ENCODE assay signal across 11 mouse cellular contexts in the genomic region with DNA sequence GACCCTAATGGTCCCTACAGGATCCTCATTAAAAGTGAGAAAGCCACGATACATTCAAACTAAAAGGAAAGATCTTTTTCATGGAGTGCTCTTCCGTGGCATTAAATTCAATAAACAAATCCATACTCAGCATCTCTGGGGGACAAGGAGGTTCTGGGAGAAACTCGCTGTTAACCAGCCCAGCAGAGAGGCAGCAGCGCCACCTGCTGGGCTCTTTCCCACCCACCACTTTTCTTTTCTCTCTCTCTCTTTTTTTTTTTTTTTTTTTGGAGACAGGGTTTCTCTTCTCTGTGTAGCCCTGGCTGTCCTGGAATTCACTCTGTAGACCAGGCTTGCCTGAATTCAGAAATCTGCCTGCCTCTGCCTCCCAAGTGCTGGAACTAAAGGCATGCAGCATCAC. TPM values are rescaled to one million over a fixed set of nuclear protein-coding genes. Genes with fewer than 3 reads are reported as not detected.
DNase-seq lines count a peak whose midpoint lies in the region; ATAC-seq and TF ChIP-seq lines count a peak whose summit lies in the region.
"Had no signal": no experiment of that assay in that cellular context is flagged by ENCODE, and none has a peak within 500 bp of the region (broad histone marks: within the 10 kb centered on the region; RNA-seq: fewer than 3 reads in every experiment).

No protein-coding gene starts in this region.

- H3K4me1 ChIP-seq in forebrain, embryonic 11.5 days (replicated peaks; ENCODE audit: control insufficient read depth, insufficient read depth, low read length) = peaks cover 17% of the 10 kb centered on the region
- peaks cover 46% of the 10 kb centered on the region for H3K4me1 ChIP-seq in forebrain, embryonic 10.5 days
- peaks cover 13% of the 10 kb centered on the region for H3K4me1 ChIP-seq in limb, embryonic 14.5 days (ENCODE audit: control insufficient read depth, insufficient read depth, low read length)

- 3% methylated on average over 4 of the region's 4 CpGs for WGBS in forebrain, embryonic 11.5 days
- 2% methylated on average over 4 of the region's 4 CpGs for WGBS in forebrain, embryonic 10.5 days
- WGBS in limb, embryonic 14.5 days = 2% methylated on average over 4 of the region's 4 CpGs

- no peak overlapping the region for H3K27ac ChIP-seq in forebrain, embryonic 11.5 days (ENCODE audit: low read depth, low read length)
- no peak overlapping the region for H3K27ac ChIP-seq in forebrain, embryonic 10.5 days
- H3K27ac ChIP-seq in limb, embryonic 14.5 days (replicated peaks; ENCODE audit: low read depth, low read length) = no peak overlapping the region
- H3K27ac ChIP-seq: hindbrain, embryonic 15.5 days; neural tube, embryonic 13.5 days had no signal

- TF ChIP-seq POLR2A in limb, embryonic 14.5 days (IDR thresholded peaks at IDR 0.05; ENCODE audit: borderline replicate concordance, extremely low read depth, insufficient read depth, insufficient read length) = no peak

- H3K4me2 ChIP-seq in forebrain, embryonic 11.5 days (ENCODE audit: low read depth, low read length, severe bottlenecking) = no peak overlapping the region
- no peak overlapping the region for H3K4me2 ChIP-seq in limb, embryonic 14.5 days (replicated peaks; ENCODE audit: low read depth, low read length, severe bottlenecking)
- H3K4me2 ChIP-seq: hindbrain, embryonic 15.5 days; neural tube, embryonic 13.5 days had no signal

- peak; percentile 85 for DNase-seq in forebrain, embryonic 11.5 days (ENCODE audit: low spot score)
- DNase-seq in forebrain, embryonic 10.5 days (ENCODE audit: extremely low spot score, low spot score) = no peak
- peak; percentile 50 for DNase-seq in ovary, postnatal 14 days (ENCODE audit: low spot score)
- no peak for DNase-seq in ovary, adult 18-20 months (ENCODE audit: low spot score)
- peak; percentile 63 to 82 for DNase-seq in cerebellum, adult 18-20 months
- peak; percentile 42 to 78 for DNase-seq in frontal cortex, postnatal 36 days (ENCODE audit: low spot score in 2 of 2)
- DNase-seq in limb, embryonic 14.5 days (ENCODE audit: low spot score) = peak; percentile 93
- peak; percentile 49 for DNase-seq in right cerebral cortex, postnatal 25 days

- ATAC-seq in forebrain, embryonic 11.5 days (replicated peaks; ENCODE audit: low FRiP score) = no peak
- ATAC-seq in limb, embryonic 14.5 days (ENCODE audit: low FRiP score, low read depth) = peak; percentile 45; the same call in 1 of the 2 replicates
- ATAC-seq: Patski had no signal

- H3K9me3 ChIP-seq in forebrain, embryonic 11.5 days (ENCODE audit: control insufficient read depth, low read length) = no peaks in the 10 kb centered on the region
- no peaks in the 10 kb centered on the region for H3K9me3 ChIP-seq in forebrain, embryonic 10.5 days
- H3K9me3 ChIP-seq in limb, embryonic 14.5 days (ENCODE audit: control insufficient read depth, low read length) = no peaks in the 10 kb centered on the region
- H3K9me3 ChIP-seq: hindbrain, embryonic 15.5 days; neural tube, embryonic 13.5 days had no signal

- H3K4me3 ChIP-seq in forebrain, embryonic 11.5 days (ENCODE audit: low read depth, low read length) = no peak overlapping the region
- no peak overlapping the region for H3K4me3 ChIP-seq in forebrain, embryonic 10.5 days
- H3K4me3 ChIP-seq in limb, embryonic 14.5 days (replicated peaks; ENCODE audit: low read length) = no peak overlapping the region
- H3K4me3 ChIP-seq: hindbrain, embryonic 15.5 days; neural tube, embryonic 13.5 days had no signal

- H3K9ac ChIP-seq in forebrain, embryonic 11.5 days (ENCODE audit: low read length) = no peak overlapping the region
- H3K9ac ChIP-seq in limb, embryonic 14.5 days (ENCODE audit: low read depth, low read length, severe bottlenecking) = no peak overlapping the region
- H3K9ac ChIP-seq: hindbrain, embryonic 15.5 days; neural tube, embryonic 13.5 days had no signal

- H3K27me3 ChIP-seq in forebrain, embryonic 11.5 days (ENCODE audit: control insufficient read depth, insufficient read depth, low read length) = peaks cover 22% of the 10 kb centered on the region
- peaks cover 48% of the 10 kb centered on the region for H3K27me3 ChIP-seq in forebrain, embryonic 10.5 days (ENCODE audit: poor library complexity, severe bottlenecking)
- no peaks in the 10 kb centered on the region for H3K27me3 ChIP-seq in limb, embryonic 14.5 days (ENCODE audit: control insufficient read depth, insufficient read depth, low read length)
- H3K27me3 ChIP-seq: Patski had no signal

- no peaks in the 10 kb centered on the region; the same call in 1 of the 2 replicates for H3K36me3 ChIP-seq in forebrain, embryonic 11.5 days (ENCODE audit: control insufficient read depth, insufficient read depth, low read length)
- H3K36me3 ChIP-seq in forebrain, embryonic 10.5 days (replicated peaks) = peaks cover 40% of the 10 kb centered on the region
- H3K36me3 ChIP-seq in limb, embryonic 14.5 days (ENCODE audit: control insufficient read depth, insufficient read depth, low read length) = peaks cover 29% of the 10 kb centered on the region

RNA-seq across cellular contexts. Expression of a gene that starts 18.4 kb away (rescaled TPM):
- polyA plus RNA-seq in forebrain, embryonic 11.5 days (2014; fragmentation: Nextera tagmentation; extraction: Ambion mirVana) = 55.3 and 63.2 TPM in 2 replicates
- polyA plus RNA-seq in forebrain, embryonic 10.5 days (2016; fragmentation: Nextera tagmentation; extraction: Ambion mirVana) = 63.0 and 65.9 TPM in 2 replicates
- polyA plus RNA-seq in limb, embryonic 14.5 days (2012; rRNA removed) = 29.2 and 52.0 TPM in 2 replicates
- 59.4 and 61.1 TPM in 2 replicates for polyA plus RNA-seq in limb, embryonic 14.5 days (2014; fragmentation: Nextera tagmentation; extraction: Ambion mirVana)

RNA-seq across cellular contexts. Expression of a gene that starts 18.4 kb away (rescaled TPM):
- 8.6 and 11.7 TPM in 2 replicates for polyA plus RNA-seq in forebrain, embryonic 11.5 days (2014; fragmentation: Nextera tagmentation; extraction: Ambion mirVana)
- 2.7 and 3.0 TPM in 2 replicates for polyA plus RNA-seq in forebrain, embryonic 10.5 days (2016; fragmentation: Nextera tagmentation; extraction: Ambion mirVana)
- polyA plus RNA-seq in limb, embryonic 14.5 days (2012; rRNA removed) = 1.2 and 1.7 TPM in 2 replicates
- polyA plus RNA-seq in limb, embryonic 14.5 days (2014; fragmentation: Nextera tagmentation; extraction: Ambion mirVana) = 0.97 and 1.2 TPM in 2 replicates

RNA-seq across cellular contexts. Expression of a gene that starts 25.5 kb away (rescaled TPM):
- polyA plus RNA-seq in forebrain, embryonic 11.5 days (2014; fragmentation: Nextera tagmentation; extraction: Ambion mirVana) = 5.5 and 6.4 TPM in 2 replicates
- 5.5 and 8.7 TPM in 2 replicates for polyA plus RNA-seq in forebrain, embryonic 10.5 days (2016; fragmentation: Nextera tagmentation; extraction: Ambion mirVana)
- polyA plus RNA-seq in limb, embryonic 14.5 days (2012; rRNA removed) = 30.6 and 43.7 TPM in 2 replicates
- polyA plus RNA-seq in limb, embryonic 14.5 days (2014; fragmentation: Nextera tagmentation; extraction: Ambion mirVana) = 18.1 and 20.4 TPM in 2 replicates

RNA-seq across cellular contexts. Expression of a gene that starts 39.5 kb away (rescaled TPM):
- polyA plus RNA-seq in forebrain, embryonic 11.5 days (2014; fragmentation: Nextera tagmentation; extraction: Ambion mirVana) = 218 and 220 TPM in 2 replicates
- polyA plus RNA-seq in forebrain, embryonic 10.5 days (2016; fragmentation: Nextera tagmentation; extraction: Ambion mirVana) = 260 and 269 TPM in 2 replicates
- 48.9 and 78.6 TPM in 2 replicates for polyA plus RNA-seq in limb, embryonic 14.5 days (2012; rRNA removed)
- polyA plus RNA-seq in limb, embryonic 14.5 days (2014; fragmentation: Nextera tagmentation; extraction: Ambion mirVana) = 122 and 128 TPM in 2 replicates

Comparison
In these comparisons a context has a peak if more than half of its experiments do, and no peak if none do; other contexts are left out.
1. DNase-seq: peak in forebrain, embryonic 11.5 days (single experiment), ovary, postnatal 14 days (single experiment), cerebellum, adult 18-20 months (2 of 2), frontal cortex, postnatal 36 days (2 of 2), limb, embryonic 14.5 days (single experiment) and right cerebral cortex, postnatal 25 days (single experiment); none in forebrain, embryonic 10.5 days (single experiment) and ovary, adult 18-20 months (single experiment).